ENCODE assay signal across 8 mouse cellular contexts in genomic region chr15:60141554-60142070, GRCm38 (mm10).
DNase-seq lines count a peak whose midpoint lies in the region; ATAC-seq lines count a peak whose summit lies in the region.
"Had no signal": no experiment of that assay in that cellular context is flagged by ENCODE, and none has a peak within 500 bp of the region (broad histone marks: within the 10 kb centered on the region; RNA-seq: fewer than 3 reads in every experiment).

No protein-coding gene starts in this region.

- no peak overlapping the region for H3K9ac ChIP-seq in kidney, embryonic 16.5 days (replicated peaks; ENCODE audit: low read length)
- H3K9ac ChIP-seq: lung, embryonic 14.5 days had no signal

- H3K4me1 ChIP-seq in kidney, embryonic 16.5 days (ENCODE audit: insufficient read depth, low read length) = no peaks in the 10 kb centered on the region

- no peak overlapping the region for H3K4me2 ChIP-seq in kidney, embryonic 16.5 days (replicated peaks; ENCODE audit: low read depth, low read length)
- H3K4me2 ChIP-seq: lung, embryonic 14.5 days had no signal

- WGBS in kidney, embryonic 16.5 days = 85% methylated on average over 6 of the region's 6 CpGs

- no peaks in the 10 kb centered on the region for H3K9me3 ChIP-seq in kidney, embryonic 16.5 days (ENCODE audit: low read length)

- ATAC-seq in activated CD4-positive, CD25-positive, alpha-beta regulatory T cell, adult 4 months = peak; percentile 84
- no peak for ATAC-seq in kidney, embryonic 16.5 days (ENCODE audit: low FRiP score, low TSS enrichment)

- H3K4me3 ChIP-seq in kidney, embryonic 16.5 days (ENCODE audit: low read length) = no peak overlapping the region

- DNase-seq in 416B (ENCODE audit: low read depth) = peak; percentile 76
- DNase-seq in B cell, adult 2 months = peak; percentile 60 to 67
- DNase-seq in natural killer cell, adult 2 months (ENCODE audit: low spot score in 2 of 2) = peak; percentile 90 to 95
- no peak for DNase-seq in cerebellum, adult 18-20 months
- DNase-seq in heart, adult 11 months = no peak
- DNase-seq: lung, embryonic 14.5 days had no signal

- no peaks in the 10 kb centered on the region for H3K36me3 ChIP-seq in kidney, embryonic 16.5 days (ENCODE audit: insufficient read depth, low read length)

- no peaks in the 10 kb centered on the region for H3K27me3 ChIP-seq in kidney, embryonic 16.5 days (ENCODE audit: insufficient read depth, low read length)

- H3K27ac ChIP-seq in kidney, embryonic 16.5 days (ENCODE audit: low read length) = no peak overlapping the region

Comparison
In these comparisons a context has a peak if more than half of its experiments do, and no peak if none do; other contexts are left out.
1. DNase-seq: peak in 416B (single experiment), B cell, adult 2 months (2 of 2) and natural killer cell, adult 2 months (2 of 2); none in cerebellum, adult 18-20 months (0 of 2) and heart, adult 11 months (single experiment).